Mouse (Mus musculus) right cerebral cortex, postnatal 4 days (tissue): ENCODE measurements around the gene Bcas3.
"Not testable (repeated sequence)": the region's sequence is repeated elsewhere in the genome, so short reads cannot be mapped to it uniquely, and the experiment has no call there.

Source experiments
- DNase-seq: peaks from one replicate; pipeline ENCODE4 v3.0.0-alpha.2; 2022

Bcas3 gene

DNA sequence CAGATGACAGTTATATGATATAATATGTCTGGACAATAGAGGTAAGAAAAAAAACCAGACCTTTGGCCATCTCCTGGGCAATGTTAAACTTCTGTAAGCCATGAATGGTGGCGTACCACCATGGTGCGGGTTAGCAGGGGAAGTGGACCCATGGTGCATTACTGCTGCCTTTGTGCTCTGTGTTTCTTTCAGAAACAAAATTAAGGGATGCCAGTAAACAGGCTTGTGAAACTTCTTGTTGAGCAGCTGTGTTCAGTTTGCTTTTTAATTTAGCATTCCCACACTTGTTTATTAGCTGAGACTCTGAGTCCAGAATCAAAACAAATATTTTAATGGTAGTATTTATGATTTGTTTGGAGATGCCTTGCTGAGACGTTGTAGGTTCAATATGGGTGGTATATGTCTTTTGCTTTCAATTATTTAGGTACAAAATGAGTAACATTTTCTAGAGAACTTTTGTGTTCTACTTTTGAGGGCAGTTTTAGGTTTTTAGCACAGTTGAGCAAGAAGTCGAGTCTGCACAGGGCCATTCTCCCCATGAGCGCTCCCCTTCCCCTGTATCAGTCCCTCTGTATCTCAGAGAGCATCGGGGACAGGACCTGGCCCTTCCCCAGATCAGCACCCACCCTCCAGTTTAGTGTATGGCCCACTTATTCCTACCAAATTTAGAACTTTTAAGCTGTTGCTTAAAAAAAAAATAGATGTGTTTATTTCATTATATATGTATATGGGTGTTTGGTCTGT is 132.4 kb downstream of the Bcas3 start:
- no peak for DNase-seq

DNA sequence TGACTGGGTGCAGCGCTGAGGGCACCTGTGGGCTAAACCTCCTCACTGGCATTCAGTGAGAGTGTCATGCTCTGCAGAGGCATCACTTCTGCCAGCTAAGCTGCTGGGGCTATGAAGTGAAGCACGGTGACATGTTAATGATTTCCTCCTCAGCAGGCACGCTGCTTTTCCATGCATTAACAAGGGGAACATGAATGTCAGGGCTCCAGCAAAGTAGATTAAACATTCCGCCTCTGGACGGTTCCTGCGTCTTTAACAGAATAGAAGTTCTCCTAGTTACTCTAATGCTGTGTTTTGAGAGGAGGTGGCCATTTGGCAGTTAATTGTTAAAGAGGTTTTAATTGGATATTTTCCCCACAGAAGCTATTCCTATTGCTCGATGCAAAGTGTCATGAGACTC is 134.5 kb downstream of the Bcas3 start:
- DNase-seq, result no peak

DNA sequence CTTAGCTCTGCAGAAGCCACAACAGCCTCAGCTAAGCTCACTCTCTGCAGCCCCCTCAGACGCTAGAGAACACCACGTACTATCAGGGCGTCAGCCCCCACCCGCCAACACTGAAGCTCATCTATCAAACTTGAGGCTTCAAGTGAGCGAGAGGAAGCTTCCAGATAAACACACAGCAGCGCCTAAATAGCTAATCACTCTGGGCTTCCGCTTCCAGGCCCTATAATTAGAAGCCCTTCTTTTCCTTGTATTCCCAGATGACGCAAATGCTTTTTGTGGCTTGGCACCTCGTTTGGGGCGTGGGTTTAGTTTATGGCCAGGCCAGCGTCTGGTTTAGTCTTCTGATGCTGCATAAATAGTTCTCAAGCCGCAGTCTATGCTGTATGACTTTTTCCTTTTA is 139.3 kb downstream of the Bcas3 start:
- peak; percentile 7 for DNase-seq

DNA sequence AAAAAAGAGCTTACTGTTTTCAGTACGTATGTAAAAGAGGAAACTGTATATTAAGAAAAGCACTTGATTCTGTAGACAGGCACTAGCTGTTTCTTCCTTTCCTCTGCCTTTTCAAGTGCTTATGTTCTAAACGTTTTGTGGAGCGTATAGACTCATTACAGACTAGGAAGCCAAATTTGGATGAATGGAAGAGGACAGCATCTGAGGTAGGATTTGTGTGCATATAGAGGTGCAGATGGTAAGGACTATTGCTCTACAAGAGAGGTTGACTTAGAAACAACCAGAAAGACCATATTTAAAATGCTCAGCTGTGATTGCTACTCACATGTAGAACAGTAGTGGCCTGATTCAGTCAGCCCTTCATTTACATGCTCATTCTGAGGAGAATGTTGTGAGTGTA is 139.7 kb downstream of the Bcas3 start:
- DNase-seq, result no peak

DNA sequence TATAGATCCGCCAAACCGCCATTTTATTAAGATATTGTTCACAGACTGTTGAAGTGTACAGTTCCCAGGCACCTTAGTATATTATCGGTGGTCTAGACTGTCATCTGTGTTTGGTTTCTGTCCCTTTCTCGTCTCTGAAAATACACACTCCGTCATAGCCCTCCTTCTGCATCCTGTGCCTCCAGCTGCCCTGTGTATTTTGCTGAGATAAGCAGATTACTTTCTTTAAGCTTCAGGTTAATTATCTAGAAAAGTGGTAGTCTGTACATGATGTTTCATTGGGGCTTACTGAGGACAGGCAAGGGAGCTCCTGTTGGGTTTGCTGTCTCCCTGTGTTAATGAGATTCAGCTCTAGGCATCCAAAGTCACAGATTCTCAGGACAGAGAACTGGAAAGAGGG is 146.6 kb downstream of the Bcas3 start:
- no peak for DNase-seq

DNA sequence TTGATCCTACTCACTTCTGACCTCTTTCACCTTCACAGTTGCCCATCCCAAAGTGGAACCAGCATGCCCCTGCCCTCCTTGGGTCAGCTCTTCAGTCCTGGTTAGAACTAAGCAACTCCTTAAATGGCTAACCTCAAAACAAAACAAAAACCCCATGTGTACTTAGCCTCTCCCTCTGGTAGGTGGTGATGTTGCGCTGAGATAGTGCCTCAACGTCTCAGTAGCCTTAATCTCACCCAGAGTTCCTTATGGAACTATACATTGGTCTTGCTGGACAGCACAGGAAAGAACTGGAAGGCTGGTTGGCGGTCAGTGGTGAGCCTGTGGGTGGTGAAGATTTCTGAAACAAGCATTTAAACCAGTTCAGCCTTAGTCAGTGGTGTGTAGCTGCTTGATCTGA is 149.1 kb downstream of the Bcas3 start:
- no peak for DNase-seq

DNA sequence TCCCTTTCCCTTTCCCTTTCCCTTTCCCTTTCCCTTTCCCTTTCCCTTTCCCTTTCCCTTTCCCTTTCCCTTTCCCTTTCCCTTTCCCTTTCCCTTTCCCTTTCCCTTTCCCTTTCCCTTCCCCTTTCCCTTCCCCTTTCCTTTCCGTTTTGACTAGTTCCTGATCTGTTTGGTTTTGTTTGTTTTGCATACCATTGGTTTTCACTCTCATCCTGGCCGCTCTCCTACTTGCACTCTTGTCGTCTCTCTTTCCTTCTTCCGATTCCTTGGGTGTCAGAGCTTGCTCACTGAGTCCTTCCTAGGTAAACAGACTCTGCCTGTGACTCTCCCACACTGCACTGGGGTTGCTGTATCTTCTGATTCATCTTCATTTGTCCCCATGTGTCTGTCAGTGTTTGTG is 151.8 kb downstream of the Bcas3 start:
- not testable (repeated sequence) for DNase-seq

DNA sequence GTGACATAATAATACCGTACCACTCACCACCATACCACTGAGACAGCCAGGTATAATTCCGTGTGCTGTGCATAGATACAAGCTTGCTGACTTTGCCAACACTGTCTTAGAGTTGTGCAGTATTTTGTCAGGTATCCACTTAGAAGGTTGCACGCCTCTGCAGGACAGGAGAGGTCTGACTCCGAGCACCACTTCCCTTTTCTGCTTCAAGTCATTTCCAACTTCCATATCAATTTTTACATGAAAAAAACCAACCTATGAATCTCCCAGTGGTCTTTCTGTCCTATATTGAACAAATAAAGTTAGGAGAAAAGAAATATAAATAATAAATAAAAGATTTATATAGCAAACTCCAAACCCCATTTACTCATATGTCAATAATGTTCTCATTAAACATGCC is 152.8 kb downstream of the Bcas3 start:
- no peak for DNase-seq

DNA sequence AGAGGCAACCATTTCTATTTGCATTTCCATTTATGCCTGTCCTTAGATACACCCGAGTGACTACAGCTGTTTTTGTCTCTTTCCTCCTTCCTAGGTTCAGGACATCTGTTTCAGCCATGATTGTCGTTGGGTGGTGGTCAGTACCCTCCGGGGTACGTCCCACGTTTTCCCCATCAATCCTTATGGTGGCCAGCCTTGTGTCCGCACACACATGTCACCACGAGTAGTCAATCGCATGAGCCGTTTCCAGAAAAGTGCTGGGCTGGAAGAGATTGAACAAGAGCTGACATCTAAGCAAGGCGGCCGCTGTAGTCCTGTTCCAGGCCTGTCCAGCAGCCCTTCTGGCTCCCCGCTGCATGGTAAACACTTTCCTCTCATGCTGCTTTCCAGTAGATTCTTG is 156.4 kb downstream of the Bcas3 start:
- DNase-seq, result no peak

DNA sequence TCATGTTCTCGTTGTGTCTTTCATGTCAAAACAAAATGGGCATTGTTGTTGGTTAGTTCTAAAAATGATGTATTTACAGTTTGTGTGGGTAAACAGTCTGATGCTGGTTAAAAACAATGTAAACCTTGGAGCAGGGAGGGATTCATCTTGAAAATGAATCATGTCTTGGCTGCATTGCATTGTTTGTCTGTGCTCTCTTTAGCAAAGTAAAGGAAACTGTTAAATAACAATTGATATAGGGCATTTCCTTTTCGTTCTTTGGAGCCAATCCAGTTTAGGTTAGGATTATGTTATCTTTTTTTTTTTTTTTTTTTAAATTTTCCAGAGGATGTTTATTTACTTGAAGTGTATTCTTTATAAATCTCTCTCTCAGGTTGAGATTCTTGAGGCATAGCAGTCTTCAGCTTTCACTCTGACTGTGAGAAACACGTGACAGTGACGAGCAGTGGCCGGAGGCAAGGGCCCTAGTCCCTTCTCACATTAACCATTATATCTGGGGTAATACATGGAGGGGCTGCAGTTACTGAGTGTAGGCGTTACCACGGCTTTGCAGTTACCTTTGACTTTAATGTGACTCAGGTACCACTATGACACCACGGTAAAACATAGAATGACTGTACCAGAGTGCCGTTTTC is 158.4 kb downstream of the Bcas3 start:
- DNase-seq, result no peak

DNA sequence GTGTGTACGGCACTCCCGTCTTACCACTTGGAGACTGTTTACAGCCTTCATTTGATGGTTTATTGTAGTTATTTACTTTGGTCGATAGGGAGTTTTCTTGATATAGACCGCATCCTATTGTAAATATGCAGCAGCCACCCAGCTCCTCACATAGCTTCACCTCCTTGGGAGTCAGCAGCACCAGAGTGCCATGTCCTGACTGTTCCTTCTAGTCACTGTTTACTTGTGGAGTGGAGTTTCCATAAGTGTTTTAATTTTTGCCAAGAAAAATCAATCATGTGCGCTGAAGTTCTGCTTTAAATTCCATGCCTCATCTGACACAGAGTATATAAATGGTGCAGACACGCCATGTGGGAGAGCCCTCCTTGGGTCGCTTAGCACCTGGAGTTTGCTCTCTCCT is 163.8 kb downstream of the Bcas3 start:
- DNase-seq, result no peak

DNA sequence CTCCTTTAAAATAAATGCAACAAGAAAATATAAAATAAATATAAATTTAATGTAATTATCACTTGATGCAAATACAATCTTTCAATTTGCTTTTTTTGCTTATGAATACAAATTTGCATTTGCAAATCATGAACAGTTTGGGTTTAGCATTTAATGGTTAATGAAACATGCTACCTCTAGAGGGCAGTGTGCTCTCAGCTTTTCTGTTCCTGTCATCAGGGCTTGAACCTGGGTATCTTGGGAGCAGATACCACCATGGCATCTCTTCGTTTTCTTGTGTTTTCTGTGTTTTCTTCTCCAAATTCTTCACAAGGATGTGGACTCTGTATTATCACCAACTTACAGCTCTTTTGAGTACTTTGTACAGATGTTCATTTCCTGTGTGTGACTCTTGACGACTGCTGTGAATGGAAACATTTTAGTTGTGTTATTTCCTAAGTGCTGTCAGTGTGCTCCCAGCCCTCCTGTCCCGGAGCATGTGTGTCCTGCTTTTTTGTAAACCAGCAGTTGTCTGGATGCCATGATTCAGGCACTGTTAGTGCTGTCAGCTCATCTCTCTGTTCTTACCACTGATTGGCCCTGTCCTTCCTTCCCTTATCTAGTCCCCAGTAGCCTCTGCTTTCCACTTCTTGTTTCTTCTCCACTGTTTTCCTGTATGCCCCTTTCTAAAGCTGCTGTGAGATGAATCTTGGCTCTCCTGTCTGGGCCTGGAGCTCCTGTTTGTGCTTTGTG is 165.2 kb downstream of the Bcas3 start:
- no peak for DNase-seq

DNA sequence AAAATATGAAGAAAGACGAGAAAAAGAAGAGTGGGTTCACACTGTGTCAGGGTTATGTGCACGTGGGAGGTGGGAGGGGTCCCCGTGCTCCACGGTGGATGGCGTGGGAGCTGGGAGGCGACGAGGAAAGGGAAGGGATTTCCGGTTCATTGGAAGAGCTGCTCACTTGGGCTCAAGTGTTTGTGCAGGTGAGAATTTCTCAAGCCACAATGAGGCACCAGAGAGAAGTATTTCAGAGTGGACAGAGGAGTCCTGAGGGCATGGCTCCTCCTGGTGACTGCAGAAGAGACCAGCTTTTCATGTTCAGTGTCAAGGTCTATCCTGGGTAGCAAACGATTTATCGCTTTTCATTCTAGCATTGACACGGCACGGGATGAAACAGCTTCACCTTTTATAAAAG is 167.3 kb downstream of the Bcas3 start:
- DNase-seq, result no peak

DNA sequence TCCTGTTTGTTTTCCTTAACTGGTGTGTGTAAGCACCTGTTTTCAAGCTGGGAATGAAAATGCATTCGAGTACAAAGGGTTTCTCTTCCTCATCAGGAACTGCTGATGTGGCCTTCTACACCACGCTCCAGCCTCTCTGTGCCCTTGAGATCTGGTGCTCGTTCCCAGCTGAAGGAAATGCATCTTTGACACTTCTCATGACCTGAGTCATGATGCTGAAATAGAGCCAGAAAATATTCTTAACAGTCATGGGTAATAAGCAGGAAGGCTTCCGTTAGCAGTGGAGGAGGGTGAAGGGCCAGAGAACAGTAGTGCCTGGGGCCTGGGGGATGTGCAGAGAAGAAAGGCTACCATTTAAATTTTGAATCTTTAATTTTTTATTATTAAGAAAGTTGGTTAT is 168.0 kb downstream of the Bcas3 start:
- DNase-seq, result no peak

DNA sequence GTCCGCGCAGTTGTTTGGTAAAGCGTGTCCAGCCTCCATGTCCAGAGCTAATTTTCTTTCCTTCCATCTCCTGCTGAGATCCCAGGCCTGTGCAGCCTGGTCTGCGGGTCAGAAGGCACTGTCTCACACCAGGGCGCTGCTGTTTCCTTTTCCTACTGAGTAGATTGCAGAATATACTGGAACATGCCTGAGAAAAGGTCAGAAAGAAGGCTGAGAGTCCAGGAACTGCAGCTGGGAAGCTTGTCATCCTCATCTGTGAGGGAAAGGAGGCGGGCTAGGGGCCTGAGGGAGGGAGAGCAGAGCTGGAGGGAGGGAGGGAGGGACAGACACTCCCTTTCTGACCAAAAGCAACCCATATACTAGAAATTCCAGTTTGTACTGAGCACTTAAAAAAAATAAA is 170.7 kb downstream of the Bcas3 start:
- DNase-seq, result no peak

DNA sequence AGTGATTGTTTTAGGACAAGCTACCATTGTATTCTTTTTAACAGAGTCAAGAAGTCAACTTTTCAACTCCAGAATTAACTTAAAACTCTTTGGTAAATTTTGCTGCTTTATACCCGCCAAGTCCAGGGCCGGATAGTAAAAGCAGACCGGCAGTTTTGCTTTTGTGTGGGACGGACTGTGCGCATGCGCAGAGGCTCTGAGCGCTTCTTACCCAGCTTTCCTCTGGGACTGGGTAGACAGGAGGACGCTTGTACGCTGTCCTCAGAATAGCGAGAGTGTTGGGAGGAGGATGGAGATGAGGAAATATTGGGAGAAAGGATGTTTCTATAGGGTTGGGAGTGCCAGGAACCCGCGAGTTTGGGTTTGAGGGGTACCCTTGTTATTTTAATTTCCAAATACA is 171.2 kb downstream of the Bcas3 start:
- peak; percentile 75 for DNase-seq

DNA sequence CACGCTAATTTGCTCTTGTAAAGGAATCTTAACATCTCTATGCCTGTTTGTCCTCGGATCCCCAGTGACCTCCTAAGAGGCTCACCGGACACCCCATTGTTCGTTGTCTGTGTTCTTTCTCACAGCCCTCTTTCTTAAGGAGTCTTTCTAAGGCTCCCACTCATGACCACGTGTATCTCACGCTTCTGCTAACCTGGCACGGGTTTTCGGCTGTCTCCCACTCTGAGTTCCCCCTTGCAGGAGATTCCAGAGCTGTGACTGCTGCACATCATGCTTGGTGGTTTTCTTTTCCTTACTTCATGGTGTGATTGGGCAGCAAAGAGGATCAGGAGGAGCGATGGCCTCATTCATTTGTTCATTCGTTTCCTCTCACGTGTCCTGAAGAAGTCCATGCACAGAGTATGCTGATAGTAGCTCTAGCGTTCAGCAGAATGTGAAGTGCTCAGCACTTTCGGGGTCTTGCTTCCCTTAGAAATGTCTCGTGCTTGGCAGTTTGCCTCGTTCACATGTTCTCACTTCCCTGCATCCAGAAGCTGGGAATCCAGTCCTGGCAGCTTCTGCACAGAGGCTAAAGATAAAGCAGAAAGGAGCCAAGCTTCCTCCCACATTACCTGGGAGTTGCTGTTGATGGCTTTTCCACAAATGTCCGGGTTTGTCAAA is 172.0 kb downstream of the Bcas3 start:
- DNase-seq, result peak; percentile 46

DNA sequence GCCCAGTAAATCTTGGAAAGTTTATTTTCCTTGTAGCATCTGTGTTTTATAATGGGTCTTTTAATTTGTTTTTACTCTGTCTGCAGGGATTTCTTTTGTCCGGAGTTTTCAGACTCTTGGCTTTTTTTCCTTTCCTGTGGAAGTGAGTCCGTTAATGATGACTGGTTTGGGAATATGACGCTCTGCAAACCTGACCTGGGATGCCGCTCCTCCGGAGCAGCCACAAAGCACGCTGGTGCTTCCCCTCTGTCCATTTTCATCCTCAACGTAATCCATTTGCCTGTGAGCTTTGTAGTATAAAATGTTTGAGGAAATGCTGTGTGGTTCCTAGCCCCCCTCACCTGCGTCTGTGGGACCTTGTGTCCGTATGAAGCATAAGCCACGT is 172.5 kb downstream of the Bcas3 start:
- DNase-seq, result no peak

DNA sequence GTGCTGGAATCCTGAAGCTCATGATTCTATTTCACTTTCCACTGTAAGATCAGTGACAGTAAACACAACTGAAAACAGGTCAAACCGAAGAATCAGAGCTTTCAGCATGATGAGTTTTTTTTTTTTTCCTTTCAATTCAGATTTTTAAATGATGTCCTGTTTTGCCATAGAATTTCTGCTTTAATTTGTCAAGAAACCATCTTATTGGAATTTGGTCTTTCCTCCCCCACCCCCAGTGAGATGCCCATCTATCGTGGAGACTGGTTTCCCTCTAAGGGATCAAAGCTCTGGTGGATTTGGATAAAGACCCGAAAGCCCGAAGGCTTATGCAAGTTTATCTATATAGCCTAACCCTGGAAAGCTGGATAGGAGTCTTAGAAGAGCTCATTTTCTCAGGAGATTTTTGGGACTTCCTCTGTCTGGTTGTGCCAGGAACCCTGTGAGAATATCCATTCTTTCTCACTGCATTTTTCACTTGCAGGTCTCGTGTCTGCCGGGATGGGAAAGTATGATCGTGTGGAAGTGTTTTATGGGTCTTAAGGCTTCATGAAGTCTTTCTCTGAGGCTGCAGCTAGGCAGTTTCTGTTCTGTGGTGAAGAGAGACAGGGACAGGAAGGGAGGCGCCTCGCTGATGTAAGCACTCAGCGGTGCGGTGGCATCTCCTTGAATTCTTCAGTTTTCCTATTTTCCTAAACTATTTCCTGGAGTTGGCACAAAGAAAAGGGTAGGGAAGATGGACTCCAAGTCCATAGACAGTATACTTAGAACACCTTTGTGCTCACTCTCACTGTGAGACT is 173.2 kb downstream of the Bcas3 start:
- DNase-seq, result no peak

DNA sequence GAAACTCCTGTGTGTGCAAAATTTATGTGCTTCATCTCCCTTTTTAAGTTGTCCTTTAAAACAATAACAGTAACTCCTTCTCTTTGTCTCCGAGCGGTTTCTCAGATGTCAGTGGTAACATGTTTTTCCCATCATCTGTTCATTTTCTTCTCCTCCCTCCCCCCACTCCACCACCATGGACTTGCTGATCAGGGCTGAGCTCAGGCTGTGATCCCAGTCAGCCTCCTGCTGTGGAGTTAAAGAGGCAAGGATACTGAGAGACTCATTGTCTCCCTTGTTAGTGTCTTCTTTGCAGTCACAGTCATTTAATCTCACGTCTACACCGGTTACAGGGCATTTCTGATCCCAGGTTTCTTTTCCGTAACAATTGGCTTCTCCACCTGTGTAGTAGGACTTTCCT is 174.3 kb downstream of the Bcas3 start:
- no peak for DNase-seq

DNA sequence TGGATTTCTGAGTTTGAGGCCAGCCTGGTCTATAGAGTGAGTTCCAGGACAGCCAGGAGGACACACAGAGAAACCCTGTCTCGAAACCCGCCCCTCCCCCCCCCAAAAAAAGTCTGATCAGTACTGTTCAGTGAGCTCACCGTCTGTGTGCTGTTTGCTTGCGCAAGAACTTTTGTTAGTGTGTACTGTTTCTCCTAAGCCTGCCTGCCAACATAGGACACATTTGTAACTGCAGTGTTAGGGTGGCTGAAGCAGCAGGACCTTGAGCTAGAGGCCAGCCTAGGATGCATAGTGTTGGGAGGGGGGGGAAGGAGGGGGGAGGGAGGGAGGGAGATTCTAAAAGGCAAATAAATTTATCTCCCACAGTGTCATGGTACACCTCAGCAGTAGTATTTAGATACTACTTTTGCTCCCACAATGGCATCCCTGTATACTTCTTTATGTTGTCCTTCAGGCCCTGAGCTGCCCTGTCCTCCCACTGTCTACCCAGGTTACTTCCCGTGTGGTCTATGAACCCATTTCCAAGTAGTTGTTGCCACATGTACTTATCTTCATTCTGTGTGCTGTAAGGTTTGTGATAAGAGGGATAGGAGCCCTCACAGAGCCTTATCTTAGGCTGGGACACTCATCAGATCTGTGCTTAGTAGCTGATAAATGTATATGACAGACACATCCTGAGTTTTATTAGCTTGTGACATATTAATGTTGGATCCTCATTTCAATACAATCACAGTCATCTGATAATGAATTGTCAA is 176.7 kb downstream of the Bcas3 start:
- no peak for DNase-seq

DNA sequence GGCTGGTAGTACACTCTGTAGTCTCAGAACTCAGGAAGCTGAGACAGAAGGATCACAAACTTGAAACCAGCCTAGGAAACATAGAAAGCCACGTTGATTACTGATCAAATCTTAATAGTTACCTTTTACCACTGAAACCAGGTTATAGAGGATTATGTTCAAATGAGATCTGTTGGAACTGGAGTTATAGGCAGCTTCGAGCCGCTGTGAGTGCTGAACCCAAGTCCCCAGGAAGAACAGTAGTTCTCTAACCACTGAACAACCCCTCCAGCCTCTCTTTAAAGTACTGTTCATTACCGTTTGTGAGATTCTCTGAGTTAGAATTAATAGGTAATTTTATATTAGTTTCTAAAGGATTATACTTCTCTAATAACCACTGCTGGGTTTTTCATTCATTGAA is 188.0 kb downstream of the Bcas3 start:
- no peak for DNase-seq
